Mouse (Mus musculus): ENCODE results near the gene Tbcel.
A peak's percentile ranks its signal among the peaks of the same experiment; 100 is the strongest.

The Tbcel gene

DNA sequence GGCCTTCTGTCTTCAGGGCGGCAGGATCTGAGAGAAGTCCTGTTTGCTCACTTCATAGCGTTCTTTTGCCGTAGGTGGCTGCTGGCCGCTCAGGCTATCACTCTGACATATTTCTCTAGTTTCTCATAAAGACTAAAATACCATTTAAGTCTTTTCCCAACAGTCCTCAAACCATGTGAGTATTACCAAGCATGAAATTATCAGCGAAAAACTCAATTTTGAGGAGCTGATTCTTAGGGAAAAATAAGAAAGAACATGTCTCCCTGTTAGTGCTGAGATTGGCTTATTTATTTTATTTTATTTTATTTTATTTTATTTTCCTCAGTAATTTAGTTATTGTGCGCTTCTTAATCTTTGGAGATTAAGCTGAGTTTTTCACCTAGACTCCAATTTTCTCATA is at the start of gene Tbcel:
Gene Tbcel, minus strand, starts transcription at position 101 of the 400 bp plus-strand sequence.
- DNase-seq, result no peak

DNA sequence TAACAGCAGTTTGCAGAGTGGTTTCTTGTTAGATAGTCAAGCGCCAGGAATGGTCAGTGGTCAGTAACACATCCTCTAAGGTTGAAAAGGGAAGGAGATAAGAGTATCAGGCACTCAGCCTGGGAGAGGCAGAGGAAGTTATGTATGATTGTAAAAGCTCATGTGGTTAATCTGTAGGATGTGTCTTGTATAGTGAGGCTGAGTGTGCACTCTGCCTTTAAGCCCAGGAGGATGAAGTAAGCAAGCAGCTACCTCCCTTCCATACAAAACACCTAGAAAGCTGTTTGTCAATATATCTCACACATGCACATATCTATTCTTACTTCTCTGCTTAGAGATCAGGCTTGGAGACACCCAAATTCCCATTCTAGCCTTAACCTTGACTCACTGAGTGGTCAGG is 47.6 kb upstream of the Tbcel start:
- DNase-seq, result no peak

DNA sequence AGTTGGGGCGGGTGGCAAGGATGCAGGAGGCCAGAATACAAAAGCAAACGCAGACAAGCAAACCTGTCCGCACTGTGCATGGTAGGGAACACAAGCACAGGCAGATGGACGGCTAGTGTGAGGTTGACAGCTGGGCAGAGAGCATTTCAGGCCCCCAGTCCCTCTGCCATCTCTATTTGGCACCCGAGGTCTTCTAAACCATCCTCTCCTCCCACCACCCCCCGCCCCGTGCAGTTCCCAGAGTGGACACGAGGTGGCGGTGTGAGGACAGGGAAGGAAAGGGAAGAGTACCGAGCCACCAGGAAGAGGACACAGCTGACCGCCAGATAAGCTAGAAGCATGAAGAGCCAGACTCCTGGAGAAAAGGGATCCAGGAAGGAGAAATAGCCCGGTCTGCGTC is 42.5 kb upstream of the Tbcel start:
- peak; percentile 73 for DNase-seq

DNA sequence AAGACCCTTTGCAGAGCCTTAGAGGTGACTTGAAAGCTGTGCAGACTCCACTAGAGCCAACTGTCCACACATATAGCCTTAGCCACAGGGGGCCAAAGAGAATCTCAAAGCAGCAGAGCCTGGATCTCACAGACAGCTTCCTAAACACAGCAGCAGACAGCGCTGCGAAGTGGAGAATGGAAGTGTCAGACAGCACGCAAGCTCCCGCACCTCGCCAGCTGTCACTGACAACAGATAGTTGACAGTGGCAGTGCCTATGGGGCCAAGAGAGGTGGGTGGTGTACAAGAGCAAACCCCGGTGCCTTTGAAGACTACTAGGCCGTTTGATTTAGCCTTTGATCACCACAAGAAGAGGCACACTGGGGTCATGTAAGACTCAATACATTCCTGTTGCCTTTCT is 41.4 kb upstream of the Tbcel start:
- peak; percentile 15 for DNase-seq

DNA sequence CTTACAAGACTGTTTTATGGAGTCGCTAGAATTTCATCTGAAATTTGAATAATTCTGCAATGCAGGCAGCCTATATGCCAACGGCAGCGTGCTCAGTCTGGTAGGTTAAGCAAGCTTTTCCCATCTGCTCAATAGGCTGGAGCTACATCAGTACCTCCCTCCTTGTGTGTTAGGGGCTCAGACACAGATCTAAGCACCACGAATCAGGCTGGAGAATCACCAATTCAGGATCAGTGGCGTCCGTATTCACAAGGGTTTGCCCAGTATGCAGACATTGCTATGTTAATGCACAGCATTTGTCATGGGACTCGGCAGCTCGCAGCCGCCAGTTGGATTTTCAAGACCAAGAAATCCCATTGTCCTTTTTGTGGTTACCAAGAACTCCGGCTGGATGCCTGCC is 36.9 kb upstream of the Tbcel start:
- no peak for DNase-seq

DNA sequence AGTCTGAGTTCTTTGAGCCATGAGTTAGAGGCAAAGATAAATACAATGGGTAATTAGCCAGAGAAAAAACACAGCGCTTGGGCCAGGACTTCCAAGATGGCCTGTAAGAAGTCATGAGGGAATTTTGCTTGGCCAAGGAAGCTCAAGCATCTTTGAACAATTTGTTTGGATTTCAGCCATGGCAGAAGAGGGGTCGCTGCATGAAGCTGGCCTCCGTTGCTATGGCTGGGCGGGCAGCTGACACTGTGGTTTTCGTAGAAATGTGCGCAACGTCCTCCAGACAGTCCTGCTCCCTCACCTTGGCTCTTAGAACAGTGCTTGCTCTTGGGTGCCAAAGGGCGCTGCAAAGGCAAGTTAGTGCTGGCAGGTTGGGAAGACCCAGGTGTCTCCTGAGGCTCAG is 25.9 kb upstream of the Tbcel start:
- DNase-seq, result no peak

DNA sequence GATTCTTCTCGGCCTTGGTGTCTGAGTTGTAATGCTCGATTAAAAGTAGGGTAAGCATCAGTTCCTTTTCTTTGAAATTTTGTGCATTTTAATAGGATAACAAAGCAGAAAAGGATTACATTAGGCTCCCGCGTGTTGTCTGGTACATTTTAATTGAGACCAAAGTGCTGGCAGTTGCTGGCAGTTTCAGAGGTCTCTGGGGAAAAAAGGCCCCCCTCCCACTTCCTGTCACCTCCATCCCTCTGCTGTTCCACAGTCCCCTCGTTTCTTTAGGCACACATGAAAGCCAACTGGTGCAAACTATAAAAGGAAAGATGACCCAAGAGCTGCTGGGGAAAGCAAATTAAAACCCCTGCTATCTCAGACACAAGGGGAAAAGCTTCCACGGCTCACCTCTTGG is 25.4 kb upstream of the Tbcel start:
- no peak for DNase-seq

DNA sequence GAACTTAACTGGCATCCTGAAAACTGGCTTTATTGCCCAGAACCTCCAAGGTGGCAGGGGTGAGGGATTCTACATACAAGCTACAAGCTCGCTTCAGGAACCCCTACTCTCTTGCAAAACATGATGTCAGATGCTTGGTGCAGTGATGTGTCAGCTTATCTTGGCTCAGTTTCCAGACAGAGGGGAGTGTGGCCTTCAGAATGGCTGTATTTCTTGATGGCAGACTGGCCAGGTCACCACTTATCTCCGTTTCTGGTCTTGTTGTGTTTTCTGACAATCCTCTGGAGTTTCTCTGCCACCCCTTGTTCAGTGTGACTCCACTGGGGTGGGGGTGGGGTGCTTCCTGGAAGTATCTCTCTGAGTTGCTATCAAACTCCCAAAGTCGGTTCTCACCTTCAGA is 24.3 kb upstream of the Tbcel start:
- DNase-seq, result no peak

DNA sequence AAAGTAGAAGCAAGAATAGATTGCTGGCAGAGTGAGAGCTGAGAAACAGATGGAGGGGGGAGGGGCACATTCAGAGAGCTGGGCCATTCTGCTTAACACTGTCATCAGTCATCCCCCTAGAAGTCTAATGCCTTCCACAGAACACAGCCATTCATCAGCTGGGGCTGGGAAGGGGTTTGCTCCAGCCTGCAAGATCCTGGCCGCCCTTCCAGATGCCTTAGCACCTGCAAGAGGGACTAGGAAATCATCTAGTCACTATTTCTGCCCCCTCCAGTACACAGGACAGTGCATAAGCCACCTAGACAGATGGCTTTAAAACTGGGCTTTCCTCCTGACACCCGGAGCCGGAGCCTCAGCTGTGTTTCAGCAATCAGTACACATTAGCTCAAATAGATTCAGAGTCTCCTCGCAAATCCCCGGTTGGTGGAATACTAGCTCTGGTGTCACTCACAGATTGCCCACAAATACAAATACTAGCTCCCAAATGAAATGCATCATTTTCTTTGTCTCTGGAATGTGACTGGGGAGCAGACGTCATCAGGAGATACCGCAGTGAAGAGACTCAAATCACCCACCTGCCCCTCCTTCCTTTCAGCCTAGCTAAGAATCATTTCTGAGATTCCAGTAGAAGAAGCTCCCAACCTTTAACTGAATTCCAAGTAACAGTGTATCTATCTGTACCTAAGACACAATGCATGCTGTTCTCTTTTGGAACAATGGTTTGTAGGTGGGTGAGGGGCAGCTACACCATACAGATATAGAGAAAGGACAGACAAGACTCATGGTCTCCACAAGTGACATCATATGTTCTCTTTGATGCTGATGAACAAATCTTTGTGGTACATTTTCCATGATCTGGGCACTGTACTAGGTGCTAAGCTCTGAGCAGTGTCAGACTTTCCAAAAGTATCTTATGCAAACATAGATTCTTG is 22.9 kb upstream of the Tbcel start:
- peak; percentile 38 for DNase-seq

DNA sequence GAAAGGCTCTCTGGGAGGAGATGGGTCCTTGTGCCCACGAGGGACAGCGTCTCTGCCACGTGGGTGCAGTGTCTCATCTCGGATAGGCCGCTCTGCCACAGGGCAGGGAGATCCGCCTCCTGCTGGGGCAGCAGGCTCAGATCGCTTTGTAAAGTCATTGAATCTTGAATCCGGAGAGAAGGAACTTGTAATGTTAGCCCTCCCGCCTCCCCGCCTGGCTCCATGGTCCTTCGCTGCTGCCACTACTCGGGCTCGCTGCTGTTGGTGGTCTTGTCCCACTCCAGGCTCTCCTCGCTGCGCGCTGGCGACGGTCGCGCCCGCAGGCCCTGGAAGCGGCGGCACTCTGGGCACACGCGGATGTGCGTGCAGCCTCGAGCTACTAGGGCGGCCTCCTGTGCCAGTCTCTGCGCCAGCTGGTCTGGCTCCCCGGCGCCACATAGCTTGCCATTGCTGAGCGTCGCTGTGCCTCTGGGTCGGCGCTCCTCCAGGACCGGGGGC is 13.0 kb upstream of the Tbcel start:
- peak; percentile 47 for DNase-seq

DNA sequence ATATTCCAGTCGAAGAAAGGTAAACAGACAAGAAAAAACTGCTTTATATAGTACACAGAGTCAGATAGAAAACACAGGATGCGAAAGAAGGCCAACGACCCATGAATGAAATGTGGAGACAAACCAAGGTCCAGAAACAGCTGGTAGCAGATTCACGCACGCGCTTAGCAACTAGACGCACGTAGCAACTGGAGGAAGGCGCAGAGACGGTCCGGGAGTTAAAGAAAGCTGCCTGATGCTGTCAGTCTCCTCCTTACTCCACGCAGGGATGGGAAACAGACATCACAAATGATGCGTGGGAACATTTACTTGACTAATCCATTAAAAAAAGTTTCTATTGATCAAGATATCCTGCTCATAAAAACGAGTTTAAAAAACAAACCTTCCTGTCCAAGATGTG is 10.6 kb upstream of the Tbcel start:
- DNase-seq, result peak; percentile 6

DNA sequence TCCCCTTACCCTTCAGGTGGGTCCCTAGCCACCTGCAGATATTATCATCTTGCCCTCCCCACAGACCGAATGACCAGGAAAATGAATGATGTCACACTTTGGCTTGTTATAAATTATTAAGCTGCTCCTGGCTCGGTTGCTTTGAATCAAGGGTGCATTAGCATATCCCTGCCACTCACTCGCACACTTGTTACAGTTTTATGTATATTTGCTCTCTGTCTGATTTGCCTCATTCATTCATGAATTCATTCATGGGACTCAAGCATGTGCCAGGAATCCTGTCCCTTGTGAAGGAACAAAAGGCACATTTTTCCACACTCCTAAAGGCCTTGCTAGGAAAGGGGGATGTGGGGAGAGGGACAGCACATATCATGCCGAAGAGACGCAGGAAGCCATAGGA is 5.5 kb upstream of the Tbcel start:
- DNase-seq, result no peak

DNA sequence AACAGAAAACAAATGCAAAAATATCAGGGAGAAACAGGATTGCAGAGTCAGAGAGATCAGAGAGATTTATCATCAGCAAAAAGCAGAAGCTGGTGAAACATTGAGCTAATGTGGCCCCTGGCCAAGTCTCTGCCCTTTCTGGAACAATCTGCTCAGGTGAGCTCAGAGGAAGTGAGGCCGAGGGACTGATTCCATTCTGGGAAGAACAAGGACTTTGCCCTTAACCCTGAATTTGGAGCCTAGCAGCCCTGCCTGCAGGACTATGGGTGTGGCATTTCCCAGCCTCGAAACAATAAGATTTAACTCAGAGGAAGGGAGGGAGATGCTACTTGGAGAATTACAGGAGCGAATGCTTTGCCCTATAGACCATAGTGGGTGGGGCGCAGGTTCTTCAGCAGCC is 4.7 kb upstream of the Tbcel start:
- no peak for DNase-seq

DNA sequence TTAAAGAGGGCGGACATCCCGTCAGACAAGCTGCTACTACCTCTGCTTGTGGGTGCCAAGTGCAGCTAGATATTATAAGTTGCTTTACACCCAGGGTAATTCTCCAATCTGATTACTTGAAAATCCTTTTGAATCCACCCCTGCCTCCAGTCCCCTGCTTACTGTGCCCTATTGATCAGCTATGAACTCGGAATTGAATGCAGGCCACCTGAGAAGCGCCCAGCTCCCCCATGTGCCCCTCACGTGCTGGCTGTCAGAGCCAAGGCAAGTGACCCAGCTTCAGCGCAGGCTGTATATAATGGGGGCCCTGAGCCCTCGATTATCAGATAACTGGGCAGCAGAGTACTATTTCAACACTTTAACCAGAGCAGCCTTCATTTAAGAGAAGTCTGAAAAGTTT is 626 bp upstream of the Tbcel start:
- no peak for DNase-seq

DNA sequence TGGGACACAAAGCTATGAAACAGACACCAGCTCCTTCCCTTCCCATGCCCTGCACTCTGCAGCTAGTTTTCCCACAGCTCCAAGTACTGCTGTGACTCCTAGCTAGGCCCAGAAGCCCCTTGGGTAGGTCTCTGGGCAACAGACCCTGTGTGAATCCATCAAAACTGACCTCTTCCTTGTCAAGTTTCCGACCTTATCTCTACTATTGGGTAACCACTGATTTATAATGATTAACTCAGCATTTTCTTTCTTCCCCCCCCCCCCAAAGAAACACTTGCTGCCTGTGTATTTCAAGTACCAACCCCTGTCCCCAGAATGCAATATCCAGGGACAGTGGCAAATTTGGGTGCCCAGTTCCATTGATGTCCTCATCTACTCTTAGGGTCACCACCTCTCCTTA is 587 bp downstream of the Tbcel start:
- no peak for DNase-seq

DNA sequence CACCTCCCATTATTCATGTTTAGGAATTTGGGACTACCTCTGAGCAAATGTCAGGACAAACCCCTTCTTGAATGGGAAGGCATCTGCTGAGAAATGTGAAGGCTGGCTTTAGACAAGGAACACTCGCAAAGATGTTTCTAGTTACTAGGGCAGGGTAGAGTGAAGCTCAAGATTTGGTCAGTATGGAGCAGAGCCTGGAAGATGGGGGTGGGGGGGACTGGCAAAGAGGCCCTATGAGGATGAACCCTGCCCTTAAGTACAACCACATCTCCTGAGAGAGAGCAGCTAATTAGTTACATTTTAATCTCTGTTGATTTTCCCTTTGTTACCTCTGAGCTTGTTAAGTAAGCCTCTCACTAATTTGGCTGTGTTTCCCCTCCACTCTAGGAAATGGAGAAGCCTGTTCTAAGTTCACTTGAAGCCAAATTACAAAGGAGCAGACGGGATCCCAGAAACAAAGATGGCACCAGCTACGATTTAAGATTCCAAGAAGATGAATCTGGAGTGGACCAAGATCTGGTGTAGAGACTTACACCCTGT is 2.6 kb downstream of the Tbcel start:
- DNase-seq, result no peak

DNA sequence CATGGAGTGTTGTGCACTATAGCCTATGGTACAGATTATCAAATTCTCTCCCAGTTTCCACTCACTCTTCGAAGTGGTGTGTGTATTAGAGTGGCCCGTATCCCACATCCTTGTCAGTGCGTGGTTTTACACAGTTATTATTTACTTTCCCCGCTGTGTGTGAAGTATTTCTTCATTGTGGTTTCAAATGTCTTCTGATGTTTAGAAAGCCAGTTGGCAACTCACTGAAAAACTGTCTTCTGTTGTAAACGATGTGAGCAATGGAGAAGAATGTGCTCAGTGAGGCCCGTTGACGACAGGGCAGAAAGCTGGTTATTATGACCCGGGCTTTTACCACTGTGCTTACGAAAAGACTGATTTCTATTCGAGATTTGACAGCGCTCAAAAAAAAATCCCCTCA is 3.0 kb downstream of the Tbcel start:
- DNase-seq, result no peak

DNA sequence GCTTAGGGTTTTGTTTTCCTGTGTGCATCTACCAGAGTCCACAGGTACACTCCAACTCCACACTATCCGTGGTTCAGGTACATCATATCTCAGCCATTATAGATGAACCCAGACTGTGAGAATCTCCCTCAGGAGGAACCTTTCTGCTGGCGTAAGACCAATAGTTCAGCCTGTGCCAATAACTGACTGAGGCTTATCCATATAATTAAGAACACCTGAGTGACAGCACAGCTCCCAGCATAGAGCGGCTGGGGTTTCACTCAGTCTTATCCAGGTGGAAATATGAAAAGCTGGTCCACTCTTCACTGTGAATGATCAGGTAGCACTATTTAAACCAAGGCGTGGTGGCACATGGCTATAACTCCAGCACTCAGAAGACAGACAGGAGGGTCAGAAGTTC is 3.9 kb downstream of the Tbcel start:
- no peak for DNase-seq

DNA sequence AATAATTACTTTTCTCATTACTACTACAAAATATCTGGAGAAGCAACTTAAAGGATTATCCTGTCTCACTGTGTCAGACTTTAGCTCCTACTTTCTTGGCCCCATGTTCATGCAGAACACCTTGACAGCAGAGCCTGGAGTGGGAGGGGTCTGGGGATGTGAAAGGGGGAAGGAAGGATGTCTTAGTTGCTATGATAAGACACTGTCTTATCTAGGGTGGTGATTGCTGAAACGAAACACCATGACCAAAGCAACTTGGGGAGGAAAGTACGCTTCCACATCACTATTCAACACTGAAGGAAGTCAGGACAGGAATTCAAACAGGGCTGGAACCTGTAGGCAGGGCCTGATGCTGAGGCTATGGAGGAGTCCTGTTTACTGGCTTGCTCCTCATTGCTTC is 11.3 kb downstream of the Tbcel start:
- DNase-seq, result no peak

DNA sequence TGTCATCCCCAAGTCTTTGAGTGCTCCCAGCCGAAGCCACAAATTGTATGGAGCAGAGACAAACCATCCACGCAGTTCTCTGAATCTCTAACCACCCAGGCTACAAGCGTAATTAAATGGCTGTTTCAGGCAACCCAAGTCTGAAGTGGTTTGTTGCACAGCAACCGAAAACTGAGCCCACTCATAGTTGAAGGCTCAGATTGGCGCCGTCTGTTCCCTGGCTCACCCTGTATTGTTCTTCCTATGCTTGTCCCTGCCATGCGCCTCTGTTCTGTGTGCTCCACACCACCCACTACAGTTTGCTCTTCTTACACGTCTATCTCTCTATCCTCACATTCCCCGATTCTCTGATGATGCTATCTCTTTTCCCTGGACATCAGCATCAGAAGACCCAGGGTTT is 15.8 kb downstream of the Tbcel start:
- DNase-seq, result peak; percentile 74

DNA sequence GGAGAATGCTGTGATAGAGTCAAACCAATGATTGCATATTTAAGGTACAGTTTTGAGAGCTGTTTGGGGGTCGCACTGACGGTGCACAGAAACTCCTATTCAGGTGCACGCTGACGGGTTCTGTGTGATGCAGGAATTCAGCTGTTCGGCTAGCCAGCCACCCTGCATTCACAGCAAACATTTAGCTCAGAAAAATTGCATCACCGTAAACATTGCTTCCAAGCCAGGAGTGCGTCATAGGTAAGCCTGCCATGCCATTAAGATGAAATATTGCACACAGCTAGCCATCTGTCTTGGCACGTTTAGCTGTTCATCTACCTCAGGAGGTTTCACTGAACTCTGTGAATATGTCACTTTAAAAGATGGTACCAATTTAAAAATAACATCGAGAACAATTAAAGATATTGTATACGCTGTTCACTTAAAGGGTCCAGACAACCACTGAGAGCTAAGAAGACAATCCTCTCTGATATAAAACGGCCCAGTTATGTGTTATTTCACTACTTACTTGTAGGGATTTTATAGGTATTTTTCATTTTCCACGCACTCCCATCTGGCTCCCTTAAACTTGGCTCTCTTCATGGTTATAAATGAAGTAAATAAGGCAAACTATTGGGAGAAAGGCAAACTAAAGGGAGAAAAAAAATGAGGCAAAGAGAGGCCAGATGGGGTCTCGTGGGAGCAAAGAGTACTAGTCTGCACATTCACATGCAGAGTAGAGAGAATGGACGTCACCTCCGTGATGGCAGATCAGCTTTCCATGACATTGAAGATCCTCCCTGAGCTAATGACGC is 16.8 kb downstream of the Tbcel start:
- DNase-seq, result no peak

DNA sequence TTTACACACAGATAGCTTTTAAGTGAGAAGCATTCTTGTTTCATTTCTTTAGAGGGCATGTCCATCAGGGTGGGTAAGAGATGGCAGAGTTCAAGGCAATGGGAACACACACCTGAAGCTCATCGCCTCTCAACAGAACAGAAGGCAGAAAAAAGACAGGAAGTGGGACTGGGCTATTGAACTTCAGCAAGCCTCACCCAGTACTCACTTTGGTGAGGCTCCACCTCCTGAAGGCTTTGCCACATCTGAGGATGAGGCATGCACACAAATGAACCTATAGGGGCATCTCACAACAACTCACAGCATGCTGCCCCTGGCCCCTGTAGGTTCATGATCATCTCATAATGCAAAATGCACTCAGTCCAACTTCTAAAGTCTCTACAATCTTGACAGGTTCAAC is 19.5 kb downstream of the Tbcel start:
- no peak for DNase-seq

DNA sequence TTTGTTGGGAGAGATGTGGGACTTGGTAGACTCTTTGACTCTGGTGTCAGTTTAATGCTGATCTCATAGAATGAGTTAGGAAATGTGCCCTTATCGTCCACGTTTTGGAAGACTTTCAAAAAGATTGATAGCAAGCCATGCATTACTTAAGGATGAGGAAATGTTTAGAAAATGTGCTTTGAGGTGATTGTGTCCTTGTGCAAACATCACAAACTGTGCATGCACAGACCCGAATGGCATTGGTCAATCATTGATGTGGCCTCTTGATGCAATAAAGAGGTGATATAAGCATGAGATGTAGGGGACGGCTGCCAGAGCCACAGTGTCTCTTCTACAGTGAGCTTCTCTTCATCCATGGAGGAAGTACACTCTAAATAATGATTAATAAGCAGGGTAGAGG is 20.7 kb downstream of the Tbcel start:
- no peak for DNase-seq

DNA sequence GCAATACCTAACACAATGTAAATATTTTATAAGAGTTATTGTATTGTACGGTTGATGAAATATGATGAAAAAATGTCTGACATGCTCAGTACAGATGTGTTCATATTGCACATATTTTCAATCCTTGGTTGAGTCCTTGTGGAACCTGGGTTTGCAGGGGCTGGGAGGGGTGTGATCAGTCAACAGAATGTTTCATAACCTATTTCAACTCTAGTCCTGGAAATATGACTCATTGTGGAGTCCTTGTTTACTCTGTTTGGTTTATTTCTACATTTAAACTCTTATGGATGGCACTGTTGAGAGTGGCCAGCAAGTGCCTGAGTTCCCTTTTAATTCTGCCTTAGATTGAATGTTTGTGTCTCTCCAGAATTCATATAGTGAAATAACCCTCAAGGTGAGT is 22.9 kb downstream of the Tbcel start:
- no peak for DNase-seq
